Mouse (Mus musculus) kidney, adult 11 months (tissue): ENCODE results near the gene Rad17.

Experiments
- DNase-seq: peaks from one replicate; pipeline ENCODE4 v3.0.0; 2022

Gene Rad17

GRCm38 (mm10) chr13:100612903-100613302, 37.9 kb downstream of the Rad17 start:
- no peak for DNase-seq

DNA sequence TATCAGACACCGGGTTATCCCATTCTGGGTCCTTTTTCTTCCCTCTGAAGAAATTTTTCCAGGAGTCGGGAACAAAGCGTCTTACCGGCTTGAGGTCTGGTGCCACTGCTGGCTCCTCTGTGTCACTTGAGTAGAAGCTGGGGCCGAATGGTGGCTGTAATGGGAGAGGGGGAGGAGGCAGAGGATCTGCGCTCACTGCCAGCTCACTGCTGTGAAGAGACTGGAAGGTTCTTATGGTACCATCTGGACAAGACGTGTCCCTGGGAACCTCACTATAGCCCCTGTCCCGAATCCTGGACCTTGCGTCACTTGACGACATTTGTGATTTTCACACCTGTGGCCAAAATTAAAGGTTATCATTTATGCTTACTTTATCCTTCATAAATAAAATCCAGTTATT, 38.6 kb downstream of the Rad17 start:
- no peak for DNase-seq

GRCm38 (mm10) chr13:100611266-100611665, 39.6 kb downstream of the Rad17 start:
- DNase-seq: no peak

GRCm38 (mm10) chr13:100607756-100608155, 43.1 kb downstream of the Rad17 start:
- no peak for DNase-seq

DNA sequence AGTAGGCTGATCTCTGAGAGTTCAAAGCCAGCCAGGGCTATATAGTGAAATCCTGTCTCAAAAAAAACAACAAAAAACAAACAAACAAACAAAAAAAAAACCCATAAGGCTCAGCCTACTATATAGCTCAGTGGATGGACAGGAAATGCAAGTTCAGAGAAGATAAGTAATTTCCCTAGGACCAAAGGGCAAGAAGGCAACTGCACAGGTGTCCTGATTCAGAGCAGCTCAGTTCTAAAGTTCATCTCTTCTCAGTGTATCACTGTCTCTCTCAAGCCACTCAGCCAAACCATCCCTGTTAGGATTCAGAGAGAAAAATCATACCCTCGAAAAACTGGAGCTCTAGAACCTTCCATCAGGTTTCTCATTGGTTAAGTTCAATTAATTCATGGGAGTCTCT, 45.0 kb downstream of the Rad17 start:
- no peak for DNase-seq

DNA sequence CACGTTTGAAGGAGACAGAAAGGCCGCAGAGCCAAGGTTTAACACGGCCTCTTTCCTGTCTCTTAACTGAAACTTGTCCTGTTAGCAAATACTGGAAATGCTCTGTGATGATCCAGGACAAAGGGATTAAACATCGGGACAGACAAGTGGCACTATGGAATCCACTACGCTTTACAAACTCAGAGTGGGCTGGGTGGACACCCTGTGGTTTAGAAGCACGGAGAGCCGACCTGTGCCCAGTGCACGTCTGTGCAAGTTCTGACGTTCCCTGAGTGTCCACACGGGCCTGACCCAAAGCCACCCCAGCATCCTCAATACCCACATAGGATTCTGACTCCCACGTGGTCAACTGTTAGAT, 47.1 kb downstream of the Rad17 start:
- DNase-seq: no peak

GRCm38 (mm10) chr13:100603031-100603737, 47.7 kb downstream of the Rad17 start:
- peak; percentile 12 for DNase-seq

DNA sequence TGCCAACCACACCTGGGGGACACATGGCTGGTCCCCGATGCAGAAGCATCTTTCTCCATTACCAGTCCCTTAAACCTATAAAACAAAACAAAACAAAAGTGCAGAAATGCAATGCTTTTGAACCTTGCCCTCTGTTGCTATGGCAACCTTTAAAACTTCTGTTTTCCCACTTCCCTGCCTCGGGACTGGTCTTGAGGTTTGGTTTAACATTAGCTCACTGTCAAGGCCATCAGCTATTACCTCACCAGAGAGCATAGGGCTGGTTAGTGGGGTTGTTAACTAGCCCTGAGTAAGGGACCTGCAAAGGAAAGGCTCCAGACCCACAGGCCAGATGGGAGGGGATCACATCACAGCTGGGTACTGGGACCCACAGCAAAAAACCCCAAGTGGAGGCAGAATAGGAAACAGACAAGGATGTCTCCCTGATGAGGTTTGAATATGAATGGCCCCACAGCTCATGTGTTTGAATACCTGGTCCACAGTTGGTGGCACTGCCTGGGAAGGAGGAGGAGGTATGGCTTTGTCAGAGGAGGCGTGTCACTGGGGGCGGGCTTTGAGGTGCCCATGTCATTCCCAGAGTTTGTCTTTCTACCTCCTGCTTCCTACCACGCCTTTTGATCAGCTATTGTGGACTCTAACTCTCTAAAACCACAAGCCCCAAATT, 48.5 kb downstream of the Rad17 start:
- peak; percentile 83 for DNase-seq

GRCm38 (mm10) chr13:100601034-100601433, 49.8 kb downstream of the Rad17 start:
- DNase-seq: no peak

DNA sequence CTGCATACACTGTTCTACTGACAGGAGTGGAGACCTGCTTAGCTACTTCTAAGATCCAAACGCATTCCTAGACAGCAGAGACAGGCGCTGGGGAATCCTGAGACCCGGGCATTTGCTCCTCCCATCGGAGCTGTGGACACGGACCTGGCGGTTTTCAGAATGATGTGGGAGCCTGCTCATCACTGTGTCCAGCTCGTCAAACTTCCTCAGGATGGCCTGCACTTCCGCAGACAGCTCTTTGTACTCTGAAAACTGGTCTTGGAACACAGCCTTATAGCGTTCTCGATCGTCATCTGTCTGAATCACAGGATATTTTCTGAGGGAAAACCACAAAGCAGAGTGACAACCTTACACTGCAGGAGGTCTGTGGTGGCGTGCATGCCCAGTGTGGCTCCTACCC, 50.5 kb downstream of the Rad17 start:
- DNase-seq: no peak

- DNase-seq: no peak
These were observed 53.6 kb downstream of the Rad17 start for GRCm38 (mm10) chr13:100597284-100597683.

- DNase-seq: no peak
These were observed 55.3 kb downstream of the Rad17 start for GRCm38 (mm10) chr13:100595552-100595885.

DNA sequence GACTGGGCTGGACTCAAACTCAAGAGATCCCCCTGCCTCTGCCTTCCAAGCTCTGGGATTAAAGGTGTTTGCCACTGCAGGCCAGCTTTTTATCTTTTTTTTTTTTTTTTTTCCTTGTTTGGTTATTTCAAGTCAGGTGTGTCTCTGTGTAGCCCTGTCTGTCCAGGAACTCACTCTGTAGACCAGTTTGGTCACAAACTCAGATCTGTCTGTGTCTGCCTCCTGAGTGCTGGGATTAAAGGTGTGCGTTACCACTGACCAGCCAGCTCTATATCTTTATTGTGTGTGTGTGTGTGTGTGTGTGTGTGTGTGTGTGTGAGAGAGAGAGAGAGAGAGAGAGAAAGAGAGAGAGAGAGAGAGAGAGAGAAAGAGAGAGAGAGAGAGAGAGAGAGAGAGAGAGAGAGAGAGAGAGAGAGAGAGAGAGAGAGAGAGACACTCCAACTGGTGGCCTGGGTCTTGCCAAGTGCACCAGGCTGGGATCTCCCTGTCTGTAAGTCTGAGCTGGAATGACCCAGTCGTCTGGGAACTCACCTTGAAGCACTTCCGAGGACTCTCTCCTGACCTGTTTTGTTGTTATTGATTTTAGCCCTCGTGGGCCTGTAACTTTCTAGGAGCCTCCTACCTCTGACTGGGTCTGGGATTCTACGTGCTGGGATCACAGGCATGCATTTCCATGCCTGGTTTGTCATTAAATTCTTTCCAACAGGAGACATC, 55.9 kb downstream of the Rad17 start:
- DNase-seq: peak; percentile 57

GRCm38 (mm10) chr13:100594041-100594792, 56.6 kb downstream of the Rad17 start:
- no peak for DNase-seq

DNA sequence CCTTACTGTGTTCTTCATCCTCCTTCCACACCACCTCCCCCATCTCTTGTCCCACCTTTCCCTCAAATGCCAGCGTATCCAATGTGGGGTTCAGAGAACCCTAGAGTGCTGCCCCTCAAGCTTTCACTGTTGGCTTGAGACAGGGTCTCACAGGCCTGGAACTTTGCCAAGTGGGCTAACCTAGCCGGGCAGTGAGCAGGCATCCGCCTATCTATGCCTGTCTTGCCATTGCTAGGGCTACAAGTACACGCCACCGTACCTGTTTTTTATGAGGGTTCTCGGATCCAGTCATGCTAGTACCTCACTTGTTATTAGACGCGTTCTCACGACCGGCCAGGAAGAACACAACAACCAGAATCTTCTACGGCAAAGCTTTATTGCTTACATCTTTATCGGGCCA, 62.2 kb downstream of the Rad17 start:
- DNase-seq: no peak

GRCm38 (mm10) chr13:100582144-100582543, 68.7 kb downstream of the Rad17 start:
- no peak for DNase-seq

- DNase-seq: peak; percentile 76
These were observed 69.2 kb downstream of the Rad17 start for GRCm38 (mm10) chr13:100581701-100582100.

DNA sequence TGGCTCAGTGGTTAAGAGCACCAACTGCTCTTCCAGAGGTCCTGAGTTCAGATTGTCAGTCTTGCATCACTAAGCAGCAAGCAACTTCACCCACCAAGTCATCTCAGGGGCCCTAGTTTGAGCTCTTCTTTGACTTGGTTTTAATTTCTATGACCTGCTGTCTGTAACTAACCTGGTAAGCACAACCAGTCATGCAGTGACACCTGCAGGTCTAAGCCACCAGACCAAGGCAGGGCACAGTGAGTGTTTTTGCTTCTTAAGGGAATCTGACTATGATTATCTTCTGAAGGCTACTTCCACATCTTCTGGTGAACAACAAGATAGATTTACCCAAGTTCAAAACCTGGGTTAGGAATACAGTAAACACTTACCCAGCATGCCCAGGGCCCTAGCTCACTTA, 70.9 kb downstream of the Rad17 start:
- peak; percentile 31 for DNase-seq

- no peak for DNase-seq
These were observed 71.6 kb downstream of the Rad17 start for GRCm38 (mm10) chr13:100579220-100579619.

DNA sequence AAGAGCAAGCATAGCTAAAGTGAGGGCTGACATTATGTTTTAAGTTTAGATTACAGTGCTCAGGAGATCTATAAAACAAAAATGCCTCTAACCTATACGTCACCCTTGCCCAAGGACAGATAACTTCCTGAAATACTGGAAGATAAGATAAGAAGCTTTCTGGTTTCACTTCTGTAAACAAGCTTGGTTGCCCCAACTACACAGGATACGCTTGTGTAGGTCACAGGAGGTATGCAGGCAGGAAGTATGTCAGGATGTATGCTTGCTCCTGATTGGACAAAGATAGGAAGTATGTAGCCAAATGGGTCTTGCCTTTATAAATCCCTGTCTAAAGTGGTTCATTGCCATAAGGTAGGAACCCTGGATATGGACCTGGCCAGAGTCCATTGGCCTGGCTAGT, 74.9 kb downstream of the Rad17 start:
- no peak for DNase-seq

DNA sequence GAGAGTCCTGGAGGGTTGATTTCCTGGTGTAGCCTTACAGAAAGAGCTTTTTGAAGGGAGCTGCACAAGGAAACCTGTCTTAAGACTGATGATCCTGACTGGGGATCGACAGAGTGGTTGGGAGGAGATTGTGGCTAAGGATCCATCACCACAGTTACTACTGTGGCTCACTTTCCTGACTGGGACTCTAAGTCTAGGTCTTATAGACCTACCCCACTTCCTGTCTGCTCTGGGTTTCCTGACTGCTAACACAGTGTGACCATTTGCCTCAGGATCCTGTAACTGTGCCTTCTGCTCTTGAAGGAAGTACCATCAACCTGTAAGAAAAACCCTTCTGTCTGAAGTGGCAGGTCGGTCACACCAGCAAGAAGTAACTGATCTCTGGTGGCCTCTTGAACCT, 80.1 kb downstream of the Rad17 start:
- DNase-seq: no peak

DNA sequence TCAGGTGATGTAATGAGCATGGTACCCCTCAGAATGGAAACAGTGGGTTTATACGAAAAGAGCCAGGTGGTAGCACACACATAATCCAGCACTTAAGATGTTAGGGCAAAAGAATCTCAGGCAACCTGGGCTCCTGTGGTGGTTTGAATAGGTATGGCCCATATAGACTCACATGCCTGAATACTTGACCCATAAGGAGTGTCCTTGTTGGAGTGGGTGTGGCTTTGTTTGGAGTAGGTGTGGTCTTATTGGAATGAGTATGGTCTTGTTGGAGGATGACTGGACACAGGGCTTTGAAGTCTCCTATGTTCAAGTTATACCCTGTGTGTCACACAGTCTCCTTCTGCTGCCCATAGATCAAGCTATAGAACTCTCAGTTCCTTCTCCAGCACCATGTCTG, 82.5 kb downstream of the Rad17 start:
- no peak for DNase-seq
